Mouse (Mus musculus): ENCODE results near the gene Gm11627.

Gene Gm11627

DNA sequence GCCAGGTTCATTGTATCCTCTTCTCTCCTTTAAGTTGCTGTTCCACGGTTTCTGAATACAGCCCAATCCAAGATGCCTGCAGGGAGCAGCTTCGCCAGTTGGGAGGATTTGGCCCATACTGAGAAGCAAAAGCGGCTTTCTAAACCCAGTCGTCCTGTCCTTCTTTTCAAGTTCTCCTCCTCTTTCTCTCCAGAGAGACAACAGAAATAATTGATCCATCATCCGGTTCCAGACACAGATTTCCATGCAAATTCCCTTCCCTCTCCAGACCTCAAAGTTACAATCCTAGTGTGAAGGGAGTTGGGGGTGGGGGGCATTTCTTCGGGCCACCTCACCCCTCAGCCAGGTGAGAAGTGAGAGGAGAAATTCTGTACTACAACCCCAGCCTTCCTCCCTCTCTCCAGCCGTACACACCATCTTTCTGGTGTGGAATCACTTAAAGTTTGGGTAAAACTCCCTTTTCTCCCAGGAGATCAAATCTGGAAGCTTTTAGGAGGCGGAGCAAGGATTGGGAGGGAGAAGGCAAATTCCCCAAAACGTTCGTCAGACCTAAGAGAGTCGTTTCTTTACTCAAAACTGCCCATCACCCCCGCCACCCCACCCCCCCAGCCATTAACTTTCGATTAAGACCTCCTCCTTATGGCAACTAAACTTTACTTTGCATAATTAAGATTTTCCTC, 23.7 kb upstream of the Gm11627 start:
- DNase-seq (ENCODE audit: low spot score in 2 of 2) = no peak

DNA sequence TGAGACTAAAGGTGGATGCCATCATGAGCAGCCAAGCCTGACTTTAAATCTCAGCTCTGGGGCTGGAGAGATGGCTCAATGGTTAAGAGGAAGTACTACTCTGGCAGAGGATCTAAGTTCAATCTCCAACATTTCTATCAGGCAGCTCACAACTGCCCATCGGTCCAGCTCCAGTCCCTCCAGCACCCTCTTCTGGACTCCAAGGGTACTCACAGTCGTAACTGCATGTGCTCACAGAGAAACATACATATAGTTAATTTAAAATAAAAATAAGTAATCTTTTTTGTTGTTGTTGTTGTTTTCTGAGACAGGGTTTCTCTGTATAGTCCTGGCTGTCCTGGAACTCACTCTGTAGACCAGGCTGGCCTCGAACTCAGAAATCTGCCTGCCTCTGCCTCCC, 20.7 kb upstream of the Gm11627 start:
- no peak for DNase-seq (ENCODE audit: low spot score in 2 of 2)

DNA sequence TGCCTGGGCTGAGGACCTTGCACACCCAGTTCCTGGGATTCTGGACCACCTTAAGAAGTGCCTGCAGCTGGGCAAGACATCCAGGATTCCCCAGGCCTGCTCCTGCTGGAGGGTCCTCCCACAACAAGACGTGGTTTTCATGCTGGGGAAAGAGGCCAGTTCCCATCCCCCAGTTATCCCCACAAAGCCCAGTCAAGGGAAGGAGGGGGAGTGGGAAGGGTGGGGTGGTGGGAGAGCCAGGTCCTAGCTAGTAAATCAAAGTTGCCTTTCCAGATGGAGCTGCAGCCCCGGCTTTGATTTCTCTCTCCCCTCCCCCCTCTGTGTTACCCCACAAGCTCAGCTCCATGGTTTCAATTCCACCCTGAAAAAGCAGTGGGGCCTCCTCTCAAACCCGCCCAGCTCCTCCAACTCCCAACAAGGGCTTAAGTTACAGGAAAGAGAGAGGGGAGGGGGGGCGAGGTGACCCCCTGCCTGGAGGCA, 16.1 kb upstream of the Gm11627 start:
- no peak for DNase-seq (ENCODE audit: low spot score in 2 of 2)

DNA sequence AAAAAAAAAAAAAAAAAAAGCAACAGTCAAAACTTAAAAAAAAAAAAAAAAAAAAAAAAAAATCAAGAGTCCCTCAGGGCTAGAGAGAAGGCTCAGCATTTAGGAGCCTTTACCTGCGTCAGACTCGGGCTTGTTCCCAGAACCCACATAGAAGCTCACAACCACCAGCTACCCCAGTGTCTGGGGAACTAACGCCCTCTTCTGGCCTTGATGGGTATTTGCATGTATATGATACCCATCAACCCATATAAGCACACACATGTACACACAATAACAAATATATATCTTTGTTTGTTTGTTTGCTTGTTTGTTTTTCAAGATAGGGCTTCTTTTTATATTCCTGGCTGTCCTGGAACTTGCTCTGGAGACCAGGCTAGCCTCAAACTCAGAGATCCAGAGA, 8.3 kb upstream of the Gm11627 start:
- DNase-seq (ENCODE audit: low spot score in 2 of 2) = no peak

DNA sequence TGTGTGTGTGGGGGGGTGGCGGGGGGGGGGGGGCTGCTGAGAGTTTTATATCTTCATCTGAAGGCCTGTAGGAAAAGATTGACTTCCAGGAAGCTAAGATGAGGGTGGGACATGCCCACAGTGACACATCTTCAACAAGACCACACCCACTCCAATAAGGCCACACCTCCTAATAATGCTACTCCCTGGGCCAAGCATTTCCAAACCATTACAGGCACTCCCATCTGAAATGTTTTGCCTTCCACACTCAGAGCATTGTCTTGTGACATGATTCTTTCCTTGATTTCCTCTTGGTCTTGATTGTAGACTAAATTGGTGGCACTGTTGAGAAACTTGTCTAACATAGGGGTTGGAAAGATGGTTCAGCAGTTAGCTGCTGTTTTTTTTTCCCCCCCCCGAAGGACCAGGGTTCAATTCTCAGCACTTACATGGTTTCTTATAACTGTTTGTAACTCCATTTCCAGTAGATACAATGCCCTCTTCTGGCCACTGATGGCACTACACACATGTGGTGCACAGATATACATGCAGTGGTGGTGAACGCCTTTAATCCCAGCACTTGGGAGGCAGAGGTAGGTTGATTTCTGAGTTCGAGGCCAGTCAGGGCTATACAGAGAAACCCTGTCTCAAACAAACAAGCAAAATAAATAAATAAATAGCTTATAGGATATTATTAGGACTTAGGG, 7.3 kb upstream of the Gm11627 start:
- DNase-seq (ENCODE audit: low spot score in 2 of 2) = no peak

DNA sequence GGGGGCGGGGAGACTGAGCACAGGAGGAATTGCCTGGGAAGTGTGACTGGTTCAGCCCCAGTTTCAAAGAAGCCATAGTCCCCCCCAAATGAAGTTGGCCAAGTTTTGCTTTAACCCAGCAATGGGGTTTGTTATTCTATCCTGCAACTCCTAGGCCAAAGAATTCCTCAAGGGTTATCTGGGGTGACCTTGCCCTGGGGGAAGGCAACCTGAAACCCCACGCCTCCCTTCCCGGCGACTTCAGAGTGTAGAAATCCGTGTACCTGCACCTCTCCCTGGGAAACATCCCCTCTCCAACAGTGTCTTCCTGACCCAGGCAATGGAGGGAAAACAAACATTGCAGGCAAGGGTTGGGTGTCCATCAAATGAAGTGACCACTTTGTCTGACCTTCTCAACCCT, 3.5 kb upstream of the Gm11627 start:
- DNase-seq (ENCODE audit: low spot score in 2 of 2) = no peak

DNA sequence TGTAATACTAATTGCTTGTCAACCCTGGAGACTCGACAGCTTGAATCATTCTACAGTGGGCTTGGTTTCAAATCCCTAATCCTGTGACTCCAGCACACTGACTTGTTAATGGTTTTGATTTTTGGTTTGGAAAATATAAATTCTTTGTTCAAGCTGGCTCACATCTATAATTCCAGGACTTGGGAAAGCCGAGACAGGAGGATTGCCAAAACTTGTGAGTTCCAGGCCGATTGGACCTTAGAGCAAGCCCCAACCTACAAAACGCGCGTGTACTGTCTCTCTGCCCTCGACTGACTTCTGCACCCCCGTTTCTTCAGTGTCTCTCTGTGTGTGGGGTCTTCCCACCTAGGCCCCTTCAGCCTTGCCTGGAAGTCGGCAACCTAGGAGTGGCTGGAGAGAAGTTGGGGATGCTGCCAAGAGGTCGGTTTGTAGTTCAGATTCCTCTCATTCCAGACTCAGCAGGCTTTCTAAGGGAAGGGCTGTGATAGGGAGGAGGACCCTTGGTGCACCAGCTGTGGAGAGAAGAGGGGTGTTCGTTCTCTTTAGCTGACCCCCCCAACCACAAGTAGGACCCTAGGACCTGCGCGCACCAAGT, 2.9 kb upstream of the Gm11627 start:
- DNase-seq (ENCODE audit: low spot score in 2 of 2) = no peak

DNA sequence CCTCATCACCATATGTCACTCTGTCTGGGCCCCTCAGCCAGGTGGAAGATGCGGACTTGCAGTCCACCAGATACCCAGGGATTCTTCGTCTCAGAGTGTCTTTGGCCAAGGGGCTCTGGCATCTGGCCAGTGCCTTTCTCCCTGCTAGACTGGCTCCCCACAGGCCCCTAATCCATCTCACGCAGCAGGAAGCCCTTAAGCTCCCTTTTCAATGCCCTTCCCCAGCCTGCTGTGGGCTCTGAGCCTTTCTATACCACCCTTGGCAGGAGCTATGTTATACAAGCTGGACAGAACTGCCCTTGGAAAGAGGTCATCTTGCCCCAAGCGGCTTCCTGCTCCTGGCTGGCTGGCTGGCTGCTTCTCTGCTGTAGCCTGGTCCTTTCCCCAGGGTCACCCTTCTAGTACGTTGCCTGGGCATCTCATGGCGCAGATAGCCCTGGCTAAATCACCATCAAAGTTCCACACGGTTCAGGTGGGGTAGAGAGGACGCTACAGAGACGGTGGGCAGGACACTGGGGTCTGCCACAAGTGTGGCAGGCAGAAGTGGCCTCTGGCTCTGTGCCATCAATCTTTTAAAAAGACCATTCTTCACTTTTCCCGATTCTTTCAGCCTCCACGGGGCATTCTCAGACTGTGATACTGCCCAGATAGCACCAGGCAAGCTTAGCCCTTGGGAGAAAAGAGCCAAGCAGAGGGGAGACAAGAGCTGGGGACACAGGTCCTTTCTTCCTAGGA, 2.2 kb upstream of the Gm11627 start:
- DNase-seq (ENCODE audit: low spot score in 2 of 2) = peak in 1 of 2 experiments; percentile 56

DNA sequence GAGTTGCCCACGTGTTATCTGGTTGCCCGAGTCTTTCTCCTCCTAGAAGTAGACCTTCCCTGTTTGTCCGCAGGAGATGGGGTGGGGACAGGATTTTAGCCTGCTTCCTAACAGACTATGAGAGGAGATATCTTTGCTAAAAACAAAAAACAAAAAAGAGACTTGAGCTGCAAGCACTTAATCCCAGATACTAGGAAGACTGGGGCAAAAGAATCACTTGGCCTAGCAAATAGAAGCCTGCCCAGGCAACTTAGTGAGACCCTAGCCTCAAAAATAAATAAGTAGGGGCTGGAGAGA, 721 bp upstream of the Gm11627 start:
- DNase-seq (ENCODE audit: low spot score in 2 of 2) = no peak

DNA sequence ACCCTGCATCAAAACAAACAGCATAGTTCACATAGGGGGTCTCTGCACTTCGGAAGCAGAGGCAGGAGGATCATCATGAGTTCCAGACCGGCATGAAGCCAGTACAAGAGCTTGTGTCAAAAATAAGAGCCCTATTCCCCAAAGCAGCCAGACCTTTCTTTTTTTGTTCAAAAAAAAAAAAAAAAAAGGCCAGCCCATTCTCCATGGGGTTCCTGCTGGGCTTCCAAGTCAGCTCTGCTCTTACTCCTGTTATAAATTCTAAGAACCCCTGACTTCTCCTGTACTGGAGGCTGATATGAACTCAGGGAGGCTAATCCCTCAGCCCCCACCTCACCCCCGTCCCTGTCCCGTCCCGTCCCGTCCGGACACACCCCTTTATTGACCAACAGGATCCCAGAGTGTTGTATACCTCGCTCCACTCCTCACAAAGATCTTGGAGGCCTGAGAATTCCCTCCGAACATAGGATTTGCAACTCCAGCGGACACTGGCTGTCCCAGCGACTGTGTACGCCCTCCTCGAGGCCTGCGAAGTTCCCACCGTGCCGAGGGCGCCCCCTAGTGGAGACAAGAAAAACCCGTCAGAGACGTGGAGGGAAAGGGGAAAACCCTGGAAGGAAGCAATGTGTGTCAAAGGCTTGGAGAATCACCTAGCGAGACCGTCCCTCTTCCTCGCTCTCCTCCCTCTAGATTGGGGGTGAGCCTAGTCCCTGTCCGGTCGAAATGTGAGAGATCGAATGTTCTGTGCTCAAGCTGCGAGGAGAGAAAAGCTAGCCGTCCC, 731 bp downstream of the Gm11627 start:
- peak; percentile 58 to 77 for DNase-seq (ENCODE audit: low spot score in 2 of 2)

DNA sequence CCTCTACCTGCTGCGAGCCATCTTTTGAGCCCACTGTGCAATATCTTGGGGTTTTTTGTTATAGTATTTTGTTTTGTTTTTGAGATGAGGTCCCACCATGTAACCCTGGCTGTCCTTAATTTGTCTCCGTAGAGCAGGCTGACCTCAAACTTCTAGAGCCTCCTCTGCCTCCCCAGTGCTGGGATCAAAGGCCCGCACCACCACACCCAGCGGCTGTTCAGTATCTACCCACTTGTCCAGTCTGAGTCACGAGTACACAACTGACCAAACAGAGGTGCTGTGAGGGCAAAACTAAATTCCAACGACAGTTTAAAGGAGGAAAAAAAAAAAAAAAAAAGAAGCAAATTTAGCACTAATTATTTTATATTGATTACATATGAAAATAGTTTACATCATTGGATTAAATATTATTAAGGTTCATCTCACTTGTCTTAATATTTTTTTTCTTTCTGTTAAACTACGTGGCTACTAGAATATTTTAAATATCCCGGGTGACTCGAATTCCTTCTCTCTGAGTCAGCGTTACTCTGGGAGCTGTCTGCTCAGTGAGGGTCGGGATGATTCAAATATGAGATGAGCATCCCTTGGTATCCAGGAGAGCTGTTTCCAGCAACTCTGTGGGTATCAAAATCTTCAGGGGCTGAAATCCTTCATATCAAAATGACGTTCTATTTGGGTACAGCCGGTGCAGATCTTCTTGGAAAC, 3.1 kb downstream of the Gm11627 start:
- DNase-seq (ENCODE audit: low spot score in 2 of 2) = no peak

DNA sequence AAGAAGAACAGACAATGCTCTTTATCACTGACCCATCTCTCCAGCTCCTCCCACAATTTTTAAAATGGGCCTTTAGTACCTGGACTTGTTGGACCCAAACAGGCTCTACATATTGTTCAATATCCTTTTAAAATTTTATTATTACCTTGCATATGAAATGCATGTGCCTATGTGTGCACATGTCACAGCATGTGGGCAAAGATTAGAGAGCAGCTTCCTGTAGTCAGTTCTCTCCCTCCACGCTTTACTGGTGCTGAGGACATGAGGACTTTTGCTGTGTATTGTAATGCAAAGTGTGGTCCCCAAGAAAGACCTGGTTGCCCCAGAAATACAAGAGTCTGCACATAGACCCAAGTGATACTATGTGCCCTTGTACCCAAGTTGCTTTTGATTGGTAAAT, 4.2 kb downstream of the Gm11627 start:
- DNase-seq (ENCODE audit: low spot score in 2 of 2) = no peak

DNA sequence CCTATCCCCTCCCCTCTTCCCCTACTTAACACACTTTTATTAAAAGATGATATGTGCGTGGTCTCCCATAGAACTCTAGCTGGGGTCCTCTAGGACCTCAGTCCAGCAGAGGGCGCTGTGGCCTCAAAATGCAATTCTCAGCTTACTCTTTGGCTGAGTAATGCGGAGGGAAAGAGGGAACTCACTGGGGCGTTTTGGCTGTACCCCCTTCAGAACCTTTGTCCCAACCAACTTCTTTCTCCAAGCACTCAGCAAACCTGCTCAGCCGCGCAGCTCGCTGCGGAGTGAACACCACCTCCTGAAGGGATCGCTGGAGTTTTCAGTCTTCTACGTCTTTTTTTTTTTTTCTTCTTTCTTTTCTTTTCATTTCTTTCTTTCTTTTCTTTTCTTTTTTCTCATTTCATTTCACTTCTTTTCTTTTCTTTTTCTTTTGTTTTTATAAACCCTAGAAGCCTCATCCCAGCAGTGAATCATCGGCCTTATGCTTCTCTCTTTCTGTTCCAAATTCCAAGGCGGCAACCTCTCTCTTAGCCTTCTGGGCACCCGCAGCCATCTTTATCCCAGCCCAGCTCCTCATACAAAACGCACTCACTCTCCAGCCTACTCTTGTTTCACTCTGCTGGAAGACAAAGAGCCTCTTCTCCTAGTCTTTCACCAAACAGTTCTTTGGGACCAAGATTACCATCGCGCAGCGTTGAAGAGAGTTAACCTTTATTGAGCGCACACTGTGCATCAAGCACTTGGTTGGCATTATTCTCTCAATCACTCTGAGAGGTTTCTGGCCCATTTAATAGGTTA, 6.2 kb downstream of the Gm11627 start:
- peak; percentile 89 to 91 for DNase-seq (ENCODE audit: low spot score in 2 of 2)

DNA sequence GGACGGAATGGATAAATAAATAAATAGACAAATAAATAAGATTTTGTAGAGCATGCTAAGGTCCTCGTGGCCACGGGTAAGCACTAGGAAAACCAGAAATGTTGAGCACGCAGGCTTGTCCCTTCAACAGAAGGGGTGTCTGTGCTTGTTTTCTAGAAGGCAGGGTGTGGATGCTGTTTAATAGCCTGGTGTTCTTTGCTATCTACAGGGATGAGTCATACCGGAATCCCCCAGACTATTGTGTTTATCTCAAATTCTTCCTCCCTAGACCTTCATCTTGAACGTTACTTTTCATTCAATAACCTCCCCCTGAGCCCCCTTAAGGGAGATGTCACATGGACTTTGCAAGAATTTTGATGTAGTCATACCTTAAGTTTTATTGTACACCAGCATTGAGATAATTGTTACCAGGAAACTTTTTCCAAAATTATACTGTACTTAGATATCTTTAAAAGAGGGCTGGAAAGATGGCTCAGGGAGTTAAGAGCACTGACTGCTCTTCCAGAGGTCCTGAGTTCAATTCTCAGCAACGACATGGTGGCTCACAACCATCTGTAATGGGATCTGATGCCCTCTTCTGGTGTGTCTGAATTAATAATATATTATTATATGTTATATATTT, 10.4 kb downstream of the Gm11627 start:
- DNase-seq (ENCODE audit: low spot score in 2 of 2) = no peak

DNA sequence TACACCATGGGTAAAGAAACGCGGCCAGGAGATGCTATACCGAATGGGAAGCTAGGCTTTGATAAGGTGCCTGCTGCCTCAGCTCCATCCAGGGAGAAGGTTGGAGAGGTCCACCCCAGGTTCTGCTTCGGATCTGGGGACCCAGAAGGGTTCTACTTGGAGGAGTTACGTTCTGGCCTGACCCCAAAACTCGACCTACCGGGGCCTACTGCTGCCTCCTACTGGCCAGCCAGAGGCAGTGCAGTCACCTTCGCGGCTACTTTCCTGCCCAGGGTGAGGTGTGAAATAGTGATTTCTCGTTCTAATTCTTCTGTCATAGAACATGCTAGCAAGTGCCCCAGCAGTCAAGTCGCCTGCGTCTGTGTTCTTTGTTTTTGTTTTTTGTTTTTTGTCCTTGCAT, 11.1 kb downstream of the Gm11627 start:
- DNase-seq (ENCODE audit: low spot score in 2 of 2) = no peak

DNA sequence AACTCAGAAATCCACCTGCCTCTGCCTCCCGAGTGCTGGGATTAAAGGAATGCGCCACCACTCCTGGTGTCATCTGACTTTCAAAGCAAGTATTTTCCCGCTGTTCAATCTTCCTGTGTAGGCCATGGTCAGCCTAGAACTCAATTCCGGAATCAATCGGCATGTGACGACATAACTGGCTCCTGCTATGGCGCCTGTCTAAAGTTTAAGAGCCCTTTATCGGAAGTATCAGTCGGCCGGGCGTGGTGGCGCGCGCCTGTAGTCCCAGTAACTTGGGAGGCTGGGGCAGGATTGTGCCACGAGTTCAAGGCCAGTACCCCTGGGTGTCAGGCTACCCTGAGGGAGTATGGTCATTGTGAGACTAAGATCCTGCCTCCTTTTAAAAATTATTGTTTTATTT, 11.5 kb downstream of the Gm11627 start:
- DNase-seq (ENCODE audit: low spot score in 2 of 2) = no peak

DNA sequence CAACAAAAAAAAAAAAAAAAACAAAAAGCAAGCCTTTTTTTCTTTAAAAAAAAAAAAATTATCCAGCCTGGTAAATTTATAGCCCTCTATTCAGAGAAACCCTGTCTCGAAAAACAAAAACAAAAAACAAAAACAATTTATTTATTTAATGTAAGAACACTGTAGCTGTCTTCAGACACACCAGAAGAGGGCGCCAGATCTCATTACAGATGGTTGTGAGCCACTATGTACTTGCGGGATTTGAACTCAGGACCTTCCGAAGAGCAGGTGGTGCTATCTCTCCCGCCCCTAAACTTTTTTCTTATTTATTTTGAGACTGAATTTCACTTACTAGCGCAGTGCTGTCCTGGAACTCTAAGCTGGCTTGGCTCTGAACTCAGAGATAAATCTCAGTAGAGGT, 12.1 kb downstream of the Gm11627 start:
- DNase-seq (ENCODE audit: low spot score in 2 of 2) = no peak

DNA sequence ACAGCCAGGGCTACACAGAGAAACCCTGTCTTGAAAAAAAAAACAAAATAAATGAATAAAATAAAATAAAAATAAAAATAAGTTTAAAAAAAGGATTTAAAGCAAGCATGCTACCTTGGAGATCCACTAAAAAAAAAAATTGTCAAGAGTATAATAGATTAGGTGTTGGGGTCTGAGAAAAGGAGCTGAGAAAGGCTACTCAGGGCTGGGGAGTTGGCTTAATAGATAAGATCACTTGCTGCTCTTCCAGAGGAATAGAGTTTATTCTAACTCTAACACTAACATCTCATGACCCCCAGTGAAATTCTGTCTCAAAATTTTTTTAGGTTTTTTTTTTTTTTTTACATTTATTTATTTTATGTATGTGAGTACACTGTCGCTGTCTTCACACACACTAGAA, 13.0 kb downstream of the Gm11627 start:
- no peak for DNase-seq (ENCODE audit: low spot score in 2 of 2)

DNA sequence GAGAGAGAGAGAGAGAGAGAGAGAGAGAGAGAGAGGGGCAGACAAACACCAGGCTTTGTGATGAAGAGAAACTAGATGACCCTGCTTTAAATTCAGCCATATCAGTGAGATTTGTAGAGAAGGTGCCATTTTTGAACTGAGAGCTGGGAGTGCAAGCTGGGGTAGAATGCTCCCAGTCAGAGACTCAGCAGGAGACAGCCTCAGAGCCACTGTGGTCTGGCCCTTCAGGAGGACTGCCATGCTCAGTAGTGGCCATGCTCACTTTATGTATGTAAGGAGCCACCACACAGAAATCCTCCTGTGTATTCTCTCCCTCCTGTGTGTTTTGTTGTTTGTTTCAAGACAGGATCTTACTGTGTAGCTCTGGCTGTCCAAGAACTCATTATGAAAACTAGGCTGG, 13.5 kb downstream of the Gm11627 start:
- DNase-seq (ENCODE audit: low spot score in 2 of 2) = no peak

Measured in cerebellum, postnatal 4 days (tissue).